Mouse (Mus musculus): ENCODE results near the gene Gsdma2.
"Not testable (repeated sequence)": the region's sequence is repeated elsewhere in the genome, so short reads cannot be mapped to it uniquely, and the experiment has no call there.

The Gsdma2 gene

DNA sequence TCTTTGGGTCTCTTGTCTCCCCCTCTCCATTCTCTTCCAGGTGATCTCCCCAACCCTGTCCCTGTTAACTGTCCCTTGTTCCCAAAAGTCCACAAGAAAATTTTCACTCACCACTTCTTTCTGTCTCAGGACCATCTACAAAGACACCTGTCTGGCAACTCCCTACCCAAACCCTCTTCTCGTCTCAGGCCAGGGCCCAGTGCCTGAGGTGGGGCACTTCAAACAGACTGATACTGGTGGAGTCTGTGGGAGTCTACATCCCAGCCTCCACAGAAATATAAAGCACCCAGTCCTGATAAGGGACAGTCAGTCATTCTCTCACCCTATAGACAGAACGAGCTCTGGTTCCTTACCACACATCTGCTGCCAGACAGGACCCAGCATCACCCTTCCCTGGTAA lies at the start of gene Gsdma2:
Gene Gsdma2, plus strand, starts transcription at position 301 of the 400 bp plus-strand sequence.
- DNase-seq (ENCODE audit: low spot score), result no peak

DNA sequence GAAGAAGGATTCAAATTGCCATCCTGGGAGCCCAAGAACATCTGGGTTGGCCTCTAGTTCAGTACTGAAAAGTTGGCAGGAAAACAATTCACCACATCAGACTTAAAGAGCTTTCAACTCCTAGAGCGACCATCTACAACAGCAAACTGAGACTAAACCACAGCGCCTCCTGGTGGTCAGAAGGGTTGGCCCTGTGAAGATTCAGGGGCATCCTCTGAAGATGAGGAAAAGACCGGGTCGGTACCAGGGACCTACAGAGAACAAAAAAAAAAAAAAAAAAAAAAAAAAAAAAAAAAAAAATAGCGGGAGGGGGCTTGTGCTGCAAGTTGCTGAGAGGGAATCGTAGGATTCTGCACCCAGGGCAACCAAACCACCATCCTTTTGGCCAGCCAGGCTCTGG lies 49.2 kb upstream of the Gsdma2 start:
- DNase-seq (ENCODE audit: low spot score), result peak; percentile 86

DNA sequence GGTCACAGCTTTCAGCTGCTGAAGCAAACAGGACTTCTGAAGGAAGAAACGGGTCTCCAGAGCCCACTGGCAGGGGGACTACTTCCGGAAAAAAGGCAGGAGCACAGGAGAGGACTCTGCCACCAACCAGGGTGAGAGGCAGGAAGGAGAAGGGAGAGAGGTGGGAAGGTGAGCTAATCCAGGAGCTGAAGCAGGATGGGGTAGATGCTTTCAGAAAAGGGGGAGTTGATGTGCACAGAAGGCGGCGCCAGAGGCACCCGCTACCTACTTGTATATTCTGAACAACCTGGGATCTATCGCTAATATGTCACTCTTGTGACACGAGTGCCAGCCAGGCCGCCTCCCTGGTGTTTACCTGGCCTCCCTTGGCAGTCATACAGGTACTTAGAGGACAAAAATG lies 48.6 kb upstream of the Gsdma2 start, which contains the start of gene Lrrc3c:
Gene Lrrc3c, plus strand, starts transcription at position 301 of the 400 bp plus-strand sequence.
- DNase-seq (ENCODE audit: low spot score), result no peak

DNA sequence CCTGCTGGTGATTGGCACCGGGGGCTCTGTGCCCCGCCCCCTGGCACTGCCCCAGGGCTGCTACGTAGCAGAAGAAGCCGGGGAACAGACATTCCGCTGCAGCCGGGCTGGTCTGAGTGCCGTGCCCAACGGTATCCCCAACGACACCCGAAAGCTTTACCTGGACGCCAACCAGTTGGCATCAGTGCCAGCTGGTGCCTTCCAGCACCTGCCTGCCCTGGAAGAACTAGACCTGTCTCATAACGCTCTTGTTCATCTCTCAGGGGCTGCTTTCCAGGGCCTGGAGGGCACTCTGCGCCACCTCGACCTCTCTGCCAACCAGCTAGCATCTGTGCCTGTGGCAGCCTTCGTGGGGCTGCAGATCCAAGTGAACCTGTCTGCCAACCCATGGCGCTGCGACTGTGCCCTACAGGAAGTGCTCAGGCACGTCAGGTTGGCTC lies 47.7 kb upstream of the Gsdma2 start:
- DNase-seq (ENCODE audit: low spot score), result no peak

DNA sequence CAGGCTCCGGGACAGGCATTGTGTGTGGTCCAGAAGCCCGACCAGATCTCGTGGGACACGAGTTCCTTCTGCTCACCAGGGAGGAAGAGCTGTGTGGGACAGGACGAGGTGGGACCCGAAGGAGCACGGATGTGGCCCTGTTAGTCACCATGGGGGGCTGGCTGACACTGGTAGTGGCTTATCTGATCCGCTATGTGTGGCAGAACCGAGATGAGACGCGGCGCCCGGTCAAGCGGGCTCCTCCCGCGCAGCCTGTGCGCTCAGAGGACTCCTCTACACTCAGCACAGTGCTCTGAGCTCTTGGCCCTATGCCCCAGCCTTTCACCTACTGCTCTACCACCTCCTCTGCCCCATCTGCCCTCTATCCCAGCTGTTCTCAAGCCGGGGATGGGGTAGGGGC lies 47.3 kb upstream of the Gsdma2 start:
- DNase-seq (ENCODE audit: low spot score), result no peak

DNA sequence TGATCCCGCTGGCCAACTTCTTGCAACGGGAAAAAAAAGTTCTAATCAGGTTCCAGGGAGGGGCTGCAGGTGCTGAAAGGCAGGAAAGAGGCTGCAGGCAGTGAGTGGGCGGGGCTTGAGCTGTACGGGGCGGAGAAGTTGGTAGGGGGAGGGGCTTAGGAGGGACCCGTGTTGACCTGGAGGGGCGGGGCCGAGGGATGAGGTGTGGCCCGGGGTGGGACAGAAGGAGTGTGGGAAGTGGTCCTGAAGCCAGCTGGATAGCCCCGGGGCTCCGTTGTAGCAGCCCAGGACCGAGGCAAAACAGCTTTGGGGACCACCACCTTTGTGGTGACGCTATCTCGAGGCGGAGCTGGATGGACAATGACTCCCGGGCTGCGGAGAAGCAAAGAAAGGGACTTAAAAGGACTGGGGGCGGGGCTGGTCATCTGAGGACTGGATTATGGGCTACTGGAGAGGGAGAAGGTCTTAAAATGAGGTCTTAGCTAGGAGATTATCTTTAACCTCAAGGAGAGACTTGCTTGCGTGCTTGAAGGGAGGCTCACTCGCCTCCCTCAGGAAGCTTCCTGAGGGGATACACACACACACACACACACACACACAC lies 44.4 kb upstream of the Gsdma2 start:
- DNase-seq (ENCODE audit: low spot score), result peak; percentile 78

DNA sequence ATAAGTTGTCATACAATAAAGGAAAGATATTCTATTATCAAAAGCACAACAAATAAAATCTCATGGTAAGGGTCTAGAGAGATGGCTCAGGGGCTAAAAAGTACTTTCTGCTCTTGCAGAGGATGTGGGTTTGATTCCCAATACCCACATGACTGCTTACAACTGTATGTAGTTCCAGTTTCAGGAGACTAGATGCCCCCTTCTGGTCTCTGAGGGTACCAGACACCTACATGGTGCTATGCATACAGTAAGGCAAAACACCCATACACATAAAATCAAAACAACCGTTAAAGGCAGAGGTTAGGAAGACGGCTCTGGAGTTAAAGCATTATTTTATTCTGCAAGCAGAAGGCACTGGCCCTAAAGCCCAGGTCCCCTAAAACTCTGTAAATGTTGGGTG lies 42.6 kb upstream of the Gsdma2 start:
- no peak for DNase-seq (ENCODE audit: low spot score)

DNA sequence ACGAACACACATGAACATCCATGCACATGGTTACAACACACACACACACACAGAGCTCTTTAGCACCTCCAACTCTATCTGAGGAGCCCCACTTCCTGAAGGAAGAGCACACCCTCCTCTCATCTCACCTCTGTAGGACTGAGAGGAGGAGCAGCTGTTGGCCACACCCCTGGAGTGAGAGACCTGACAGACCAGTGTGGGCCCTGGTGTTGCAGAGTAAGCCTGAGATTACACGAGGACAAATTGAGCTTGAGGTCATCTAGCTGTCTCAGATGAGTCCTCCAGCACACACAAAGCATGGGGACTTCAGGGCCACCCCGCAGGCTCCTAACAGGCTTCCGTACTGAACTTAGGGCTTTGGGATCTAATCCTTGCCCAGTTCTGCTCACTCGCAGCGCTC lies 41.6 kb upstream of the Gsdma2 start:
- not testable (repeated sequence) for DNase-seq (ENCODE audit: low spot score)

DNA sequence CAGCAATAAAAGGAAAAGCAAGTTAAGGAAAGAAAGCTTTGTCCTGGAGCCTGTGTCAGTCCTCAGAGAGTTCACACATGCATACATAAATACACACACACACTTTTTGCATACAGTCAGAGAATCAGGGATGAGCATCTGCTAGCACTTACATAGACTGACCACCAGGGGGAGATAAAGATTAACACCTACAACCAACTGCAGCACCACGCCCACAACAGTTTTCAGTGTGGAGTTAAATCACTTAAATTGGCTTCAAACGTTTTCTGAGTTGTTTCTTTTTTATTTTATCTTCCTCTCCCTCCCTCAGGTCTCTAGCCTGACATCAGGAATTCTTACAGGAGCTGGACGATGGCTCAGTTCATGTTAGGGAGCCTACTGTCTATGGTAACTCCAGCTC lies 39.8 kb upstream of the Gsdma2 start:
- peak; percentile 87 for DNase-seq (ENCODE audit: low spot score)

DNA sequence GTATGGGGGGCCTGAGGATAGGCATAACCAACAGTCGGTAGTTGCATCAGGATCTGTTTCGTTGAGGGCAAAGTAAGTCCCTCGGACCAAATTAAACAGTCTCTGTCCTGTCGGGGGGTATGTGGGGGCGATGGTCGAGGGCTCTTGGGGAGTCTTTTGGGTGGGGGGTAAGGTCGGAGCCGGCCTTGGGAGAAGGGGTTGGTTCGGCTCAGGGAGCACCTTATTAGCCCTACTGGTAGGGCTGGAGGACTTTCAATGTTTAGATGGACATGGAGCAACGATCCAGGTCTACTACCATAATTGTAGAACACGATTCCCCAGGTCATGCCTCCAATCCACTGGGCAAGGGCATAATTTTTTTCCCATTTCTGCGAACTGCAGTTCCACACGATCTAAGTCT lies 25.8 kb upstream of the Gsdma2 start:
- no peak for DNase-seq (ENCODE audit: low spot score)

DNA sequence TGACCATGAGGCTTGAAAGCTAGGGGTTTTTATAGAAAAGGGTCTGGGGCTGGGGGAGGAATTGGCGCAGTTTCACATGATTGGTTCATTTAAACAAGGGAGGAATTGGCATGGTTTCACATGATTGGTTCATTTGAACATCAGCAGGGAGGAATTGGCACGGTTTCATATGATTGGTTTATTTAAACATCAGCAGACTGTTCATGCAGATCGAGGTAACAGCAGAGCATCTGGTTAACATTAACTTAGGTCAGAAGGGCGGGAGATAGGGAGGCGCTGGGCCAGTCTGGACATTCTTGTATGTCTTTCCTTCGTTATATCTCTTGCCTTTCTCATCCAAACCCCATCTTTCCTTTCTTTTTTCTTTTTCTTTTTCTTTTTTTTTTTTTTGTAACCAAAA lies 22.6 kb upstream of the Gsdma2 start:
- not testable (repeated sequence) for DNase-seq (ENCODE audit: low spot score)

DNA sequence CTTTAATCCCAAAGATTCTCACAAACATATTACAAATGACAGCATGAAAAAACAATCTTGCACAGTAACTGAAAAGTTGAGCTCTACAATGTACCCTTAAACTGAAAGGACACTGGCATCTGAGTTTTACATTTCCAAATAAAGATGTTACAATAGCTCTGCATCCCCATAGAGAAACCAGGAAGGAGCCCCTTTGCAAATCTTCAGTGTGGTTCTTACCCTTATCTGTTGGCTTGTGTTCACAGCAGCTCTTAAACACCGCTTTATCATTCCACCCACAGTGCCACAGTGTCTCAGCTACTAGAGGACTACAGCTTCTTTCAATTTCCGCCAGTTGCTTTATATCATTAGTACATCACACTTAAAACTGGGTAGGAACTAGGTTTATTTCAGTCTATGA lies 22.2 kb upstream of the Gsdma2 start:
- DNase-seq (ENCODE audit: low spot score), result not testable (repeated sequence)

DNA sequence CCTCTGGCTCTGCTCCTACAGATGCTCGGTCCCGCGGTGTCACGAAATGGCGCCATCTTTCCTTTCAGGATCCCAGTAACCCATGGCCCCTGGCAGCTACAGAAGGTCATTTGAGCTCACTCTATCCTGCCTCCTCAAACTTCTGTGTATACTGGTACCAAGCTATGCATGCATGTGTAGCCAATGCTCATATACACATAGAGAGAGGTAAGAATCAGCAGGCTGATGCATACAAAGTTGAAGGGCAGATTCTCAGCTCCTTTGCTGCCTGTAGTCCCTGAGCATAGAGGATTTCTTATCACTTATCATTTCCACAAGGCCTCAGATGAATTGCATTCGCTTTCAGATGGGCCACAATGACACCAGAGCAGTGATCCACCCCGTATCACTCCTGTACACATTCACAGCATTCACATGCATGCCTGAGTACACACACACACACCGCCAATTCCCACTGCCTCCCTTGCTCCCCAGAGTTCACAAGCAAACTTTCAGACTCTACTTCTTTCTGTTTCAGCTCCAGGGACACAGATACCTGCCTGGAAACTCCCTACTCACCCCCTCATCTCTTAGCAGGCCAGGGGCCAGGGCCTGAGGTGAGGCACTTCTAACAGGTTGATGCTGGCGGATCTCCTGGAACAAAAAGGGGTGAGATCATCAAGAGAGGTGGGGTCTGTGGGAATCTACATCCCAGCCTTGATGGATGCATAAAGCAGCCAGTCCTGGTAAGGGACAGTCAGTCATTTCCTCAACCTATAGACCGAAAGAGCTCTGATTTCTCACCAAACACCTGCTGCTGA lies 20.7 kb upstream of the Gsdma2 start, which contains the start of the genes Gm12355 and Gsdma3:
Gene Gm12355, minus strand, starts transcription at position 51 of the 800 bp plus-strand sequence.
Gene Gsdma3, plus strand, starts transcription at position 750 of the 800 bp plus-strand sequence.
- DNase-seq (ENCODE audit: low spot score), result no peak

DNA sequence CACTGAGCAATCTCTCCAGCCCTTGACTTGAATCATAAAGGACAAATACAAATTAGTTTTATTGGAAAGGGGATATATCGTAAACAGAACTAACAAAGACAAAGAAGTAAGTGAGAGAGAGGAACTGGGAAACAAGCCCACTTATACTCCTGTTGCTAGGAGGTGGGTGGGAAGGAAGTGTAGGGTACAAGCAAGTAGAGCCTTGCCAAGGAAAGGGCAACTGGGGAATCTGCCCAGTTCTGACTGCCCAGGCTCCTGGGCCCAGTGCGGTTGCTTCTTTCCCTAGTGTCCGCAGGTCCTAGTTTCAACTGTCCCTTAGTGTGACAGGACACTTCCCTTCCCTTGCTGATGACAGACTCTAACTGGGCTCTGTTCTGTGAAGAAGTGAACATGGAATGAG lies 17.9 kb upstream of the Gsdma2 start:
- no peak for DNase-seq (ENCODE audit: low spot score)

DNA sequence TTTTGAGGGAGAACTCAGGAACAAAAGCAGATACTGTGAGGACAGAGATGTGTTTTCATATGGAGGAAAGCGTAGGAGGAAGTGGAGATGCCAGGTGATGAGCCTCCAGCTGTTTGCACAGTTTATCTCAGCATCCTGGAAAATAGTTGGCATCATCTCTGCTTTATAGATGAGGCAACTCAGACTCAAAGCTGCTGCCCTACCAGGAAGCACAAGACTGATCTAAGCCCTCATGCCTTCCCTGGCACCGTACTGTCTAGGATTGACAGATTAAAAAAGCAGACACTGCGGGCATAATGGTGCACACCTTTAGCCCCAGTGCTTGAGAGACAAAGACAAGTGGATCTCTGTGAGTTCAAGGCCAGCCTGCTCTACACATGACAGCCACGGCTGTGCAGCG lies 15.9 kb upstream of the Gsdma2 start:
- no peak for DNase-seq (ENCODE audit: low spot score)

DNA sequence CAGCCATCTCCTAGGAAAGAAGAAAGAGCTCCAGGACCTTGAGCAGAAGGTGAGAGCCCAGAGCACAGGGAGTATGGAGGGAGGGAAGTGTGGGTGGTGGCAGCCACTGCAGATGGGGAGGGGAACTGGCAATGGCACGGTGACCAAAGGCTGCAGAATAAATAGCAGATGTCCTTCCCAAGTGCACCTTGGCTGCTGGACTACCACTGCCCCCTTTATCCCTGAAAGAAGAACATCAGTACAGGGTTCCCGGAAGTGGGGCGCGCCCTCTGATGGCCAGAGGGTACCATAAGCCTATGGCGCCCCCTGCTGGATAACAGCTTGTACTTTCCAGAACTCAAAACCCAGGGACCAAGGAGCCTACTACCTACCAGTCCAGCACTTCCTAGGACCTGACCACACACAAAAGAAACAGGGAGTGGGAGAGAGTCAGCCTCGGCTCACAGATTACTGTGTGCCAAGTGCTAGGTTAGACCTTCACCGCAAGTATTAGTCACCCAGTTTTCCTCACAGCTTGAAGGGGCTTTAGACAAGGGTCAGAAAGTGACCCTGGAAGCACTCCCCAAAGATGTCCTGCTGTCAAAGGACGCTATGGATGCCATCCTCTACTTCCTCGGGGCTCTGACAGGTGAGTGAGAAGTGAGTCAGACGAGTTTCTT lies 11.1 kb upstream of the Gsdma2 start:
- peak; percentile 55 for DNase-seq (ENCODE audit: low spot score)

DNA sequence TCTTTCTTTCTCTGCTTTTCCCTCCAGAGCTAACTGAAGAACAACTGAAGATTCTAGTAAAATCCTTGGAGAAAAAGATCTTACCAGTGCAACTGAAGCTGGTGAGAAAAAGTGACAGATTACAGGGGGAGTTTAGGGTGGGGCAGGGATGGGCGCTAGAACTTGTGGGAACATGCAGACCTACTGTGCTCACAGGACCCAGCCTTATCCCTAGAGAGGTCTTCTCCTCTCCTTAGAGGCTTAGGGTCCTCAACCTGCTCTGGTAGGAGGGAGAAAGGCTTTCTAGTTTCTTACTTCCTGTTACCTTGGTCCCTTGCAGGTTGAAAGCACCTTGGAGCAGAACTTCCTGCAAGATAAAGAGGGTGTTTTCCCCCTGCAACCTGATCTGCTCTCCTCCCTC lies 9.1 kb upstream of the Gsdma2 start:
- DNase-seq (ENCODE audit: low spot score), result no peak

DNA sequence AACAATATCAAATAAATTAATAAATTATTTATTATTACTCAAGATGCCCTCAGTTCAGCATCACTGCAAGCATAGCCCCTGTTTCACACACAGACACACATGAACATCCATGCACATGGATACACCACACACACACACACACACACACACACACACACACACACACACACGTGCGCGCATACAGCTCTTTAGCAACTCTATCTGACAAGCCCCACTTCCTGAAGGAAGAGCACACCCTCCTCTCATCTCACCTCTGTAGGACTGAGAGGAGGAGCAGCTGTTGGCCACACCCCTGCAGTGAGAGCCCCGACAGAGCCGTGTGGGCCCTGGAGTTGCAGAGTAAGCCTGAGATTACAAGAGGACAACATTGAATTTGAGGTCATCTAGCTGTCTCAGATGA lies 6.5 kb upstream of the Gsdma2 start:
- DNase-seq (ENCODE audit: low spot score), result no peak

DNA sequence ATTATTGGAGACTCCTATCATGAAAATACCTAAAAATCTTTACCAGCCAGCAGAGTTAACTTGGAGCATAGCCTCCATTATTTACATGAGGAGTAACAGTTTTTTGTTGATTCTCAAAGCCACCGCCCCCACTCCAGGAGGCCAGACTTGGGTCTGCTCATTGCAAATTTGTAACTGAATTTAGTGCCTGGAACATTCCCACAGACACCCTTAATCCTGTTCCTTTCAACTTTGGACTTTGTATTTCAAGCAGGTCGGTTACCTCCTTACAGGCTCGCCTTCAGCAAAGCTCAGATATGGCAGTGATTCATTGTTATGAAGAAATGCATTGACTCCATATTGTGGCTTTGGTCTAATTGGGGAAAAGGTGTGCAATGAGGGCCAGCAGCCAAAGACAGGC lies 1.8 kb upstream of the Gsdma2 start:
- DNase-seq (ENCODE audit: low spot score), result no peak

DNA sequence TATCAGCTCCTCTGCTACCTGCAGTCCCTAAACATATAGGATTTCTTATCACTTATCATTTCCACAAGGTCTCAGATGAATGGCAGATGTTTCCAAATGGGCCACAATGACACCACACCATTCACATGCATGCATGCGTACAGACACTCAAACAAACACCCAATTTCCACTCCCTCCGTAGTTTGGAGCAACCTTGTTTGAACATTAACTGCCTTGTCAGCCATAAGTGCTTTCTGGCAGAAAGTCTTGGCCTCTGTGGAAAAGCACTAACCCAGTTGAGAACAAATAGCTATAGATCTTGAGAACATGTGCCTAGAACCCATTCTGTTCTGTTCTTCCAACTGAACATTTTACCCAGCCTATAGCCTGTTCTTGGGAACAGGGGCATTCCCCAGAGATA lies 613 bp upstream of the Gsdma2 start:
- no peak for DNase-seq (ENCODE audit: low spot score)

DNA sequence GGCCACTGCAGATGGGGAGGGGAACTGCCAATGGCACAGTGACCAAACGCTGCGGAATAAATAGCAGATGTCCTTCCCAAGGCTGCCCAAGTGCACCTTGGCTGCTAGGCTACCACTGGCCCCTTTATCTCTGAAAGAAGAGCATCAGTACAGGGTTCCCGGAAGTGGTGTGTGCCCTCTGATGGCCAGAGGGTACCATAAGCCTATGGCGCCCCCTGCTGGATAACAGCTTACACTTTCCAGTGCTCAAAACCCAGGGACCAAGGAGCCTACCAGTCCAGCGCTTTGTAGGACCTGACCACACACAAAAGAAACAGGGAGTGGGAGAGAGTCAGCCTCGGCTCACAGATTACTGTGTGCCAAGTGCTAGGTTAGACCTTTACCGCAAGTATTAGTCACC lies 8.5 kb downstream of the Gsdma2 start:
- peak; percentile 79 for DNase-seq (ENCODE audit: low spot score)

DNA sequence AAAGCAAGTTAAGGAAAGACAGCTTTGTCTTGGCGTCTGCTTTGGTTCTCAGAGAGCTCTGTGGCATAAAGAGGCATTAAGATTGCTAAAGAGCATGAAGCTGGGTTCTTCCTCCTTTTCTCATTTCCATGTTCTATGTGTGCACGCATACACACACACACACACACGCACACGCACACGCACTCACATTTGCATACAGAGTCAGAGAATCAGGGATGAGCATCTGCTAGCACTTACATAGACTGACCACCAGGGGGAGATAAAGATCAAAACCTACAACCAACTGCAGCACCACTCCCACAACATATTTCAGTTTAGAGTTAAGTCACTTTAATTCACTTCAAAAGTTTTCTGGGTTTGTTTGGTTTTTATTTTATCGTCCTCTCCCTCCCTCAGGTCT lies 14.0 kb downstream of the Gsdma2 start:
- peak; percentile 87 for DNase-seq (ENCODE audit: low spot score)

DNA sequence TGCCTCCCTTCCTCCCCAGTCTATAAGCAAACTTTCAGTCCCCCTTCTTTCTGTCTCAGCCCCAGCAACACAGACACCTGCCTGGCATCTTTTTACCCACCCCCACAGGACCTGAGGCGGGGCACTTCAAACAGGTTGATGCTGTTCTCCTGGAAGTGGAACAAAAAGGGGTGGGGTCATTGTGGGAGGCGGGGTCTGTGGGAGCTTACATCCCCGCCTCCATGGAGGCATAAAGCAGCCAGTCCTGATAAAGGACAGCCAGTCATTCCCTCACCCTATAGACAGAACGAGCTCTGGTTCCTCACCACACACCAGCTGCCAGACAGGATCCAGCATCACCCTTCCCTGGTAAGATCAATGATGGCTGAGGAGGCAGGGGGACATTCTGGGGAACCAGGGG lies 17.5 kb downstream of the Gsdma2 start, which contains the start of gene Gsdma:
Gene Gsdma, plus strand, starts transcription at position 261 of the 400 bp plus-strand sequence.
- no peak for DNase-seq (ENCODE audit: low spot score)
